Mouse (Mus musculus) kidney, adult 2 months (tissue): ENCODE data around the gene Akap7.

Experiments
- CTCF ChIP-seq: fragments of 200-500 bp; conservative IDR thresholded peaks from 2 replicates; pipeline ENCODE4 v1.5.1; 2011; ENCODE audit warnings: low read depth, mild to moderate bottlenecking, control low read depth, low read length, moderate library complexity, mixed read lengths; ENCODE audit not compliant: insufficient read depth, insufficient read length
- POLR2A ChIP-seq: fragments of 200-500 bp; IDR thresholded peaks from one replicate; pipeline ENCODE4 v1.6.1; 2011; ENCODE audit warnings: low read depth, low read length, control low read depth

DNA sequence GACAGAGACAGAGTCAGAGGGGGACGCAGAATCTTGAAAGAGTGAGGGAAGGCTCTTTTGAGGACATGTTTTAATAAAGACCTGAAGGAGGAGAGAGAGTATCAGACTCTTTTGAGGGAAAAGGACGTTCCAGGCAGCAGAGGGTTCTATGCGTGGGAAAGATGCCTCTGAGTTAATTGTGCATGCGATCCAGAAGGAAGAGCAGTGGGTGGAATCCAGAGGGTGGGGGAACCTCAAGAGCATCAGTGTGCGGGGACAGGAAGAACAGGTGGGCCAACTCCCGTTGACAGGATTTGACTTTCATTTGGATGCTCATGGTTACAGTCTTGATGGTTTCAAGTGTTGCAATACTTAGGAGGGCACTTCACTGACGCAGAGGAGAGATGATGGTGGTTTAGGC lies 22.4 kb upstream of the Akap7 start:
- TF ChIP-seq CTCF (no peak), POLR2A (no peak)
